Mouse (Mus musculus) thymus, postnatal 25 days (tissue): Measurements from ENCODE around the gene Gm38655.

Experiments used
- DNase-seq: peaks from one replicate; pipeline ENCODE4 v3.0.0; 2022

The Gm38655 gene

GRCm38 (mm10) chr17:25175411-25175810 is at the start of gene Gm38655:
Gm38655 (minus strand) TSS chr17:25175471.
- DNase-seq, result no peak

DNA sequence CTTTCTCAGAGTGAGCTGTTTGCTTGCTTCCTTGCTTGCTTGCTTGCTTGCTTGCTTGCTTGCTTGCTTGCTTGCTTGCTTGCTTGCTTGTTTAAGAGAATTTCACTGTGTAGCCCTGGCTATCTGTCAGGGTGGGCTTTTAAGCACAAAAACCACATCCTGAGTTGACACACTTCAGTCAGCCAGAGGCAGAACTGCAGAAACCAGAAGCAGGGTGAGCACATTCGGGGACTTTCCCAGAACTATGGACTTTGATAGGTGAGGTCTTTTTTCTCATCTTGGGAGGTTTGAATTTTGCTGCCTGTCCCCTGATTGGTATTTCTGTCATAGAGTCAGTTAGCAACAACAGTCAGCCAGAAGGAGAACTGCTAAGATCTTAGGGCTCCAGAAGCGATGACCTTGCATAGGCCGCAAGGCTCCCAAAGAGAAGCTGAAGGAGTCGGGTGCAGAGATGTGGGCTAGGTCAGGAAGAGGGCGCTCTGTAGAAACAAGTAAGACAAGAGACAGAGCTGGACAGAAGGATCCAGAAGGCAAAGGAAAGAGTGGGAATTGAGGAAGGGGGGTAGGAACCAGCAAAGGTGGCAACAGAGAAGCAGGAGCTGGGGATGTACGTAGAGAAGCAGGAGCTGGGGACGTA is 49.4 kb upstream of the Gm38655 start:
- DNase-seq, result peak; percentile 60

GRCm38 (mm10) chr17:25222951-25223601 is 47.8 kb upstream of the Gm38655 start:
- DNase-seq, result no peak

- DNase-seq, result peak; percentile 63
These were observed 47.3 kb upstream of the Gm38655 start for GRCm38 (mm10) chr17:25222504-25222940.

GRCm38 (mm10) chr17:25221821-25222503 is 46.7 kb upstream of the Gm38655 start:
- peak; percentile 82 for DNase-seq

DNA sequence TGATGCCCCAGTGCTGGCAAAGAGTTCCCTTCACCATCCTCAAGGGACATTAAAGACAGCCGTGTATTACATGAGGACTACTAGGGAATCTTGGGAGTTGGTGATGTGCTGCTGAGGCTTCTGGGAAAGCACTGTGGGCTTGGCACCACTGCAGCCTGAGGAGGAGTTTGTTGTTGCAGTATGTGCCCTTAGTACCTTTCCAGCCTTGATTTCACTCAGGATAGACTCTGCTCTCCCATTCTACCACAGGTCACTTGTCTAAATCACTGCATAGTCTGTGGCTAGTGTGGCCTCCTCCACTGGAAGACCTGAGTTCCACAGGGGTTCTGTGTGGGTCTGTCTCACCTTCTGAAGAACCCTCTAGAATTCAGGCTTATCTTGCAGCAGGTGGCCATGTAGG is 45.5 kb upstream of the Gm38655 start:
- DNase-seq, result no peak

GRCm38 (mm10) chr17:25219492-25220295 is 44.4 kb upstream of the Gm38655 start:
- peak; percentile 50 for DNase-seq

GRCm38 (mm10) chr17:25218967-25219366 is 43.7 kb upstream of the Gm38655 start:
- DNase-seq, result no peak

- DNase-seq, result no peak
These were observed 40.2 kb upstream of the Gm38655 start for GRCm38 (mm10) chr17:25215431-25215830.

GRCm38 (mm10) chr17:25211705-25212104 is 36.4 kb upstream of the Gm38655 start:
- DNase-seq, result no peak

- DNase-seq, result no peak
These were observed 35.6 kb upstream of the Gm38655 start for GRCm38 (mm10) chr17:25210680-25211466.

DNA sequence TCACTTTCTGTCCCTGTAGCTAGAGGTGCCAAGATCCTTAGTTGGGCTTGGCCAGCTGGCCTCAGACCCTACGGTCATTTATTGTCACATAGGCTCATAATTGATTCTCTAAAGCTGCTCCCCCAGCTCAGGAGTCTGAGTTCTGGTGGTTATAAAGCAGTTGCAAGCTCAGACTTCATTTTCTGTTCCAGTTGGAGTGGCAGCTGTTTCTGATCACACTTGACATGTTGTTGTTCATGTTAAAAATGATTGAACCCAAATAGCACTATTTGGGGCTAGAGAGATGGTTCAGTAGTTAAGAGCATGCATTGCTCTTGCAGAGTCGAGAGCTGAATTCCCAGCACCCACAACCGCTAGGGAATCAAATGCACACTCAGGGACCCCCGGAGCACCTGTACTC is 34.7 kb upstream of the Gm38655 start:
- DNase-seq, result no peak

DNA sequence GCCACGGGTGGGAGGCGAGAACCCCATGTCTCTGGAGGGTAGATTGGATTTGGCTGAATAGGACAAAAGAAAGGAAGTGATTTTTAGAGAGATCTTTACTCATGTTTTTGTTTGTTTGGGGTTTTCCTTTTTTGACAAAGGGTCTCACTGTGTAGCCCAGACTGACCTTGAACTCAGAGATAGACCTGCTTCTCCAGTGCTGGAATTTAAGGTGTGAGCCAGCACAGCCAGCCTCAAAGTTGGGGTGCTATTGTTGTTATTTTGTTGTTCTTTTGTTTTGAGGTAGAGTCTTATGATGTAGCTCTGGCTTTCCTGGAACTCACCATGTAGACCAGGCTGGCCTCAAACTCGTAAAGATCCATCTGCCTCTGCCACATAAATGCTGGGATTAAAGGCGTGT is 27.1 kb upstream of the Gm38655 start:
- no peak for DNase-seq

DNA sequence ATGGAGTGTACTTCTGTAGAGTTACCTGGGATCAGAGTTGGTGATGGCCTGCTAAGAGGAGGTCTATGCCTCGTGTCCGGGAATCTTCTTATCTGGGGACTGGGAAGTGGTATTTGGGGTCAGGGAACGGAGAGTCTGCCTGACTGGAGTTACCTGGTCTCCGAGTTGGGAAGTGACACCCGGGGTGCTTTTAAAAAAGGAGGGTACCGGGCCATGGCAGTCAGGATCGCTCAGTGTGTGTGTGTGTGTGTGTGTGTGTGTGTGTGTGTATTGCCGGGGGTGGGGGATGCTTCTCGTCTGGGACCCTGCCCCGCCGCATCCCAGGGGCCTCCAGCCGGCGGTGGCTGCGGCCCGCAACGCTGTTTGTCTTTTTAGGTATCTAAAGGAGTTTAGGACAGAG is 13.8 kb upstream of the Gm38655 start:
- DNase-seq, result peak; percentile 12

- peak; percentile 86 for DNase-seq
These were observed 13.1 kb upstream of the Gm38655 start, which contains the start of gene Unkl for GRCm38 (mm10) chr17:25188150-25189031. Unkl (plus strand) TSS chr17:25188397.

GRCm38 (mm10) chr17:25187784-25188149 is 12.5 kb upstream of the Gm38655 start:
- no peak for DNase-seq

- DNase-seq, result no peak
These were observed 9.7 kb upstream of the Gm38655 start for GRCm38 (mm10) chr17:25184961-25185360.

- DNase-seq, result peak; percentile 96
These were observed 8.9 kb upstream of the Gm38655 start, which contains the start of gene BC003965 for GRCm38 (mm10) chr17:25184129-25184691. BC003965 (plus strand) TSS chr17:25184554.

DNA sequence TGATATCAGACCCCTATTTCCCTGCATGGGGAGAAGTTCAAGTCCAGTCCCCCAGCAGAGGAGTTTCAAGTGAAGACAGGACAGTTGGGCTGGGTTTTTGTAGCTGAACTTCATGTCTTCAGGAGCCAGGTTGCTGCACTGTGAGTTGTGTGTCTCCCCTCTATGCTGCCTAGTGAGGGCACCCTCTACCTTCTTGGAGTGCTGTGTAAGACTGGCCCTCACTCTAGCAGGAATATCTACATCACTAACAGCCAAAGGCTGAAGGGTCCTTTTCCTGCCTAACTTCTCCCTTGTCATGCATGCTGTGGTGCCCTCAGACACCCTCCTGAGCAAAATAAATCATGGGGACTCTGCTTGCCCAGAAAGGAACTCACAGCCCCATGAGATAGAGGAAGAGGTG is 8.0 kb upstream of the Gm38655 start:
- DNase-seq, result peak; percentile 15

GRCm38 (mm10) chr17:25172558-25172957 is 2.7 kb downstream of the Gm38655 start:
- no peak for DNase-seq

GRCm38 (mm10) chr17:25169706-25170105 is 5.6 kb downstream of the Gm38655 start:
- DNase-seq, result no peak
